Mouse (Mus musculus) C2C12 (cell line): ENCODE measurements around the gene Itpr1. TPM values are rescaled to one million over a fixed set of nuclear protein-coding genes. Genes with fewer than 3 reads are reported as not detected.

Source experiments
- H3K27me3 ChIP-seq: one replicate; pipeline ENCODE4 v1.6.1; 2011; ENCODE audit not compliant: control insufficient read depth, insufficient read depth, insufficient read length
- H3K36me3 ChIP-seq: one replicate; pipeline ENCODE4 v1.6.1; 2011; ENCODE audit not compliant: control insufficient read depth, insufficient read depth
- H3K4me3 ChIP-seq: one replicate; pipeline ENCODE4 v1.5.1; 2011; ENCODE audit warnings: mild to moderate bottlenecking, control low read depth; ENCODE audit not compliant: poor library complexity, insufficient read depth, severe bottlenecking
- H3K79me2 ChIP-seq: one replicate; pipeline ENCODE4 v1.6.1; 2011; ENCODE audit not compliant: control insufficient read depth, insufficient read depth
- H3K79me3 ChIP-seq: one replicate; pipeline ENCODE4 v1.6.1; 2011; ENCODE audit warnings: low read depth, control low read depth
- H3ac ChIP-seq: one replicate; pipeline ENCODE3; 2011; ENCODE audit warnings: low read depth; ENCODE audit not compliant: control insufficient read depth, insufficient read length
- CEBPB ChIP-seq: IDR thresholded peaks from one replicate; pipeline ENCODE4 v1.6.1; 2011; ENCODE audit warnings: low read depth, mild to moderate bottlenecking, control low read depth, moderate library complexity
- CTCF ChIP-seq: IDR thresholded peaks from one replicate; pipeline ENCODE4 v1.5.1; 2011; ENCODE audit not compliant: control insufficient read depth, insufficient read depth, insufficient read length
- FOSL1 ChIP-seq: IDR thresholded peaks from one replicate; pipeline ENCODE4 v1.8.0; 2011; ENCODE audit warnings: mild to moderate bottlenecking, low read length; ENCODE audit not compliant: poor library complexity, insufficient read depth, severe bottlenecking
- MAX ChIP-seq: IDR thresholded peaks from one replicate; pipeline ENCODE4 v1.6.1; 2011; ENCODE audit warnings: mild to moderate bottlenecking, control low read depth
- MYOD1 ChIP-seq: IDR thresholded peaks from one replicate; pipeline ENCODE4 v1.6.1; 2011; ENCODE audit warnings: low read depth; ENCODE audit not compliant: control insufficient read depth, insufficient read length
- MYOG ChIP-seq: IDR thresholded peaks from one replicate; pipeline ENCODE4 v1.6.1; 2011; ENCODE audit not compliant: control insufficient read depth, insufficient read length; ENCODE audit errors: extremely low read depth
- USF1 ChIP-seq: IDR thresholded peaks from one replicate; pipeline ENCODE4 v1.6.1; 2011; ENCODE audit warnings: low read depth, mild to moderate bottlenecking, control low read depth, moderate library complexity
- polyA plus RNA-seq: library from polyadenylated mRNA; unstranded; fragments of >200 nt; fragmentation: generic; extraction: Trizol; gene quantifications from one replicate; pipeline ENCODE4 v1.2.1, GENCODE M21; 2012; ENCODE audit warnings: missing spikeins

Gene Itpr1
- polyA plus RNA-seq, 1 experiment: 4.9 TPM

DNA sequence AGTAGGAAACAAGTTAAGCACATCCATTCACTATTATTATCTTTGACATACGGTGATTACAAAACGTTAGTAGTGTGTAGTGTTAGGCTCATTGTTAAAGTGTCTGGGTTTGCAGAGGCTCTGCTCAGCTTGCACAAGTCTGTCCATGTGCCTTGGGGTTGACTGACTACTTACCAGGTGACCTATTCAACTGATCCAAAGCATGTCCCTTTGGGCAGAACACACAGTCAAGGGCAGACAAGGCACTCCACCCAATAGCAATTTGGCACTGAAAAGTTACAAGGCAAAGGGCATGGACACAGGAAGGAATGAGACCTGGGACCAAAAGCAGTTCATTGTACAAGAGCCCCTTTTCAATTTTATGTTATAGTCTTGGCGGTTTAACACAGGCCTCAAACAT lies 78.7 kb downstream of the Itpr1 start:
- no peak for TF ChIP-seq MYOG
- no peak for TF ChIP-seq MAX
- TF ChIP-seq CTCF: no peak
- no peak for TF ChIP-seq MYOD1
- TF ChIP-seq FOSL1: no peak
- TF ChIP-seq CEBPB: no peak
- TF ChIP-seq USF1: no peak
- Histone ChIP-seq H3ac (no peak overlapping the region), H3K79me2 (no peaks in the 10 kb centered on the region), H3K4me3 (no peak overlapping the region), H3K36me3 (no peaks in the 10 kb centered on the region), H3K27me3 (no peaks in the 10 kb centered on the region), H3K79me3 (no peaks in the 10 kb centered on the region)

GRCm38 (mm10) chr6:108301856-108302255 lies 89.0 kb downstream of the Itpr1 start:
- Histone ChIP-seq H3K79me2 (no peaks in the 10 kb centered on the region), H3K36me3 (no peaks in the 10 kb centered on the region), H3K79me3 (no peaks in the 10 kb centered on the region), H3ac (no peak overlapping the region), H3K27me3 (no peaks in the 10 kb centered on the region), H3K4me3 (no peak overlapping the region)
- TF ChIP-seq MYOD1 (no peak), USF1 (no peak), CEBPB (no peak)

GRCm38 (mm10) chr6:108303619-108304567 lies 91.0 kb downstream of the Itpr1 start:
- Histone ChIP-seq H3K79me3 (no peaks in the 10 kb centered on the region), H3K4me3 (no peak overlapping the region), H3K36me3 (no peaks in the 10 kb centered on the region), H3K79me2 (no peaks in the 10 kb centered on the region), H3K27me3 (no peaks in the 10 kb centered on the region), H3ac (no peak overlapping the region)
- TF ChIP-seq CEBPB (no peak), USF1 (no peak), FOSL1 (no peak), CTCF (no peak), MYOD1 (no peak), MAX (no peak), MYOG (no peak)

DNA sequence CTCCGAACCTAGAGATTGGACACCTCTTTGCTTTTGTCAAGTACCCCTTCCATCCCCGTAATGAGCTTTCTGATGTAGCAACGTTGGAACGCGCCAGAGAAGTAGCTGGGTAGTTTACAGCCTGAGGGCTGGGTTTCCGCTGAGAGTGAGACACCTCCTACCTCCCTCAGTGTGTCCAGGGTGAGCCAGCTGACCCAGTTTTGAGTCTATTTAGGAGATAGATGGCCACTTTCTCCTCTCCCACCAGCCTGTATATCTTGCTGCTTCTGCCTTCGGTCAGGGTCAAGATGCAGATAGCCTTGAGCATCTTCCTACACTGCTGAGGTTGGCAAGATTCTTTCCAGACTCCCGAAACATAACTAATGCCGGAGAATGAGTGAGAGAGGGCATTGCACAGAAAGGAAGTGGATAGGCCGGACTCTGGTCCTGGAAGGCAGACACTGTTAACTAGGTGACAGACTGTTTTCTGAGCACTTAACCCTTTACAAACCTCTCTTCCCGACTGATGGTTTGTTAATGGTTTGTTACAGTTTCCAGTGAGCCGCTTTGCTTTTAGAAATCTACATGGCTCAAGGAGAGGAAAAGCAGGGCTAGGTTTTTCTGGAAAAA lies 92.4 kb downstream of the Itpr1 start:
- Histone ChIP-seq H3K79me2 (no peaks in the 10 kb centered on the region), H3K79me3 (no peaks in the 10 kb centered on the region), H3ac (no peak overlapping the region), H3K4me3 (no peak overlapping the region), H3K36me3 (no peaks in the 10 kb centered on the region), H3K27me3 (no peaks in the 10 kb centered on the region)
- TF ChIP-seq CEBPB: no peak
- TF ChIP-seq MYOG: no peak
- TF ChIP-seq FOSL1: no peak
- no peak for TF ChIP-seq MAX
- no peak for TF ChIP-seq CTCF
- no peak for TF ChIP-seq USF1
- TF ChIP-seq MYOD1: no peak

DNA sequence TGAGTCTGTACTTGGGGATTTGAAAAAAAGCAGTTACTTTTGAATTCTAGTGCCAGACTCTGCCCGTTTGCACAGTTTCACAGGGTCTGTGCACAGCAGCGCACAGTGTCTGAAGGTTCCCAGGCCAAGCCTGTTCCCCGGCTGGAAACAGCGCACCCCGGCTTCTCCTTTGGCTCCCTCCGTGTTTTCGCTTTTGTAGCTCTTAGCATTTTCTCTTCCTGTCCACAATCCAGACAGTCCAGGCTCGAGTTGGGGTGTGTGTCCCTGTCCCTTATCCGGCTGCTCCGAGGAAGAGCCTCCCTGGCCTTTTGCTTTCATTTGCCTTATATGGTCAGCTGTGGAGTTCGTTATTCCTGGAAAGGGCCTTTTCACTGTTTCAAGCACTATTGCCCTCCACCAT lies 93.3 kb downstream of the Itpr1 start:
- H3K79me3 ChIP-seq: no peaks in the 10 kb centered on the region
- H3K27me3 ChIP-seq: no peaks in the 10 kb centered on the region
- no peaks in the 10 kb centered on the region for H3K79me2 ChIP-seq
- no peak overlapping the region for H3ac ChIP-seq
- no peak for TF ChIP-seq CTCF
- TF ChIP-seq USF1: no peak
- TF ChIP-seq MAX: no peak
- no peak for TF ChIP-seq MYOG
- no peak for TF ChIP-seq FOSL1
- TF ChIP-seq MYOD1: no peak
- no peak for TF ChIP-seq CEBPB
- no peaks in the 10 kb centered on the region for H3K36me3 ChIP-seq
- no peak overlapping the region for H3K4me3 ChIP-seq
